Mouse (Mus musculus): ENCODE data around the gene Adcy1. TPM values are rescaled to one million over a fixed set of nuclear protein-coding genes. Genes with fewer than 3 reads are reported as not detected.

Adcy1 gene
- total RNA-seq, 2 experiments from 2014 or later: 2.6 to 2.8 TPM

- no peak for DNase-seq
These were observed 6.5 kb downstream of the Adcy1 start for GRCm38 (mm10) chr11:7069762-7070161.

- DNase-seq: no peak
These were observed 8.3 kb downstream of the Adcy1 start for GRCm38 (mm10) chr11:7071617-7072016.

GRCm38 (mm10) chr11:7073556-7073955 lies 10.3 kb downstream of the Adcy1 start:
- no peak for DNase-seq

- DNase-seq: no peak
These were observed 13.2 kb downstream of the Adcy1 start for GRCm38 (mm10) chr11:7076510-7076909.

GRCm38 (mm10) chr11:7081893-7082292 lies 18.6 kb downstream of the Adcy1 start:
- no peak for DNase-seq

DNA sequence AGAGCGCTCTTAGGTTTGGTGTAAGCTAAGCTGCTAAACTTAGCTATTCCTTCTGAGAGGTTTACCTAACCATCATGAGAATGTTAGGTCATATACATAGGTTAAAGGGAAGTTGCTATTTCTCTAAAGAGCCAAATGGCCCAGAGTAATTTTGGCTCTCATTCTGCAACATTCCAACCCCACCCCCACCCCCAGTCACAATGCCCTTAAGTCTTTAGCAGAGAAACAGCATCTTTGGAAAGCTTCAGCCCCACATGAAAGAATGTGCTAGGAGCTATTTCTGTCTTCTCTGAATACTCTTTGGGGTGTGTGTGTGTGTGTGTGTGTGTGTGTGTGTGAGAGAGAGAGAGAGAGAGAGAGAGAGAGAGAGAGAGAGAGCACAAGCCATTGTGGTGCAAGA lies 20.6 kb downstream of the Adcy1 start:
- DNase-seq: no peak

- DNase-seq: no peak
These were observed 21.9 kb downstream of the Adcy1 start for GRCm38 (mm10) chr11:7085184-7085583.

- DNase-seq: no peak
These were observed 27.8 kb downstream of the Adcy1 start for GRCm38 (mm10) chr11:7091120-7091519.

GRCm38 (mm10) chr11:7094844-7095243 lies 31.6 kb downstream of the Adcy1 start:
- DNase-seq: no peak

DNA sequence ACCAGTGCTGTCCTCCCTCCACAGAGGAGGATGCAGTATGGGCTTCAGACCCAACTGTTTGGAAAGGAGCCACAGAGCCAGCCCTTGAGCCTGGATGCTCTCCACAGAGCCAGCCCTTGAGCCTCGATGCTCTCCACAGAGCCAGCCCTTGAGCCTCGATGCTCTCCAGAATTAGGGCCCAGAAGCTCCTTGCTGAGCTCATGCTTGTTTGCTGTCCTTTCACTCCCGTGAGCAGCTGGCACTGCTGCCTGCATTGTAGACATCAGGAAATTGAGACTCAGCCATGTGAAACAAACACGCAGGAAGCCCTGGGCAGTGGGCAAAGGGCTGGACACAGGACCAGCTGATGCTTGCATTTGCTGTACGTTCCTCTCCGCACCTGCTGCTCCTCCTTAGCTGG lies 38.4 kb downstream of the Adcy1 start:
- DNase-seq: no peak

- no peak for DNase-seq
These were observed 39.2 kb downstream of the Adcy1 start for GRCm38 (mm10) chr11:7102256-7103194.

GRCm38 (mm10) chr11:7105337-7105736 lies 42.0 kb downstream of the Adcy1 start:
- DNase-seq: no peak

DNA sequence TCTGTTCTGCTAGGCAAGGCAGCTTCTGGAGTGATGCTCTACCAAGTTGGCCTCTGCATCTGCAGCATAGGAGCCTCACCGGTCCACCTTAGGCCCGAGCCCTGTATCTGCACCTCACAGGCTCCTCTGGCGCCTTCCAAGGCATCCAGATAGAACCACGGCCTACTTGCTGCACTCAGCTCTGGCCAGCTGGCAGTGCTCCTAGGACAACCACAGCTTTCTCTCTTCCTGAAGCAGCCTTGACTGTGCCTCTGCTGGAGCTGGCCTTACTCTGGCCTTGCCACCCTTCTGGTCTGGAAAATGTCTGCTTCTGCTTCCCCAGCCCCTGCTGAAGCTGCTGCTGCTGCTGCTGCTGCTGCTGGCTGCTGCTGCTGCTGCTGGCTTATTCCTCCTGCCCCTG lies 45.8 kb downstream of the Adcy1 start:
- DNase-seq: no peak

- no peak for DNase-seq
These were observed 49.8 kb downstream of the Adcy1 start for GRCm38 (mm10) chr11:7113046-7113445.

DNA sequence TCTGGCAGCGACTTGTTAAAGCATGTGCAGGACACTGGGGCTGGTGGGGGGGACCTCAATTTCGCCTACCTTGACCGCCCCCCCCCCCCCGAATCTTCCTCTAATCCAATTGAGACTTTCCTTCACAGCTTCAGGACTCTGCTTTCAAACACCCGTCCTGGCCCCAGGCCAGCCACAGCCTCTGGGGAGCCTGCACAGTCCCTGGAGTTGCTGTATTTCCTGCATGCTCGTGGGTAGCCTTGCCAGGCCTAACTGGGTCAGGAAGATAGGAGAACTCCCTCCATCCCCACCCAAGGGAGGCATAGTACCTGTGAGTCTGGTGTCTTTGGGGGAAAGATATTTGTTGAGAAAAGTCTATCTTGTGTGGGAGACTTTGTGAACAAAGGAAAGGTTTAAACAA lies 50.4 kb downstream of the Adcy1 start:
- DNase-seq: peak; percentile 33

GRCm38 (mm10) chr11:7114312-7114711 lies 51.0 kb downstream of the Adcy1 start:
- DNase-seq: no peak

DNA sequence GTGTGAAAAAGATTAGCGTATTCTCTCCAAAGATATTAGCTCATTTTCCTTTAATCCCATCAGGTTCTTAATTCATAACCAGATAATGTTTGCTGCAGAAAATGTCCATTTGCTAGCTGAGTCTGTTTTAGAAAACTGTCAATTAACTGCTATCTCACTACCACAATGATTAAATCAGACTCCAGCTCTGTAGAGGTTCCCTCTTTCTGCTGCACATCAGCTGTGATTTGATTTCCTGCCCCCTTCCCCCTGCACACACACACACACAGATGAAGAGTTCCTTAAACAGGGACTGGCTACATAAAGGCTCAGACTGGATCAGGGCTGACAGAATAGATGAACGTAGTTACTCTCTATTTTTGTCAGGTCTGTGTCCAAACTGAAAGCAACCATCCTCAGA lies 53.4 kb downstream of the Adcy1 start:
- no peak for DNase-seq

- no peak for DNase-seq
These were observed 66.2 kb downstream of the Adcy1 start for GRCm38 (mm10) chr11:7129319-7130051.

GRCm38 (mm10) chr11:7132736-7133387 lies 69.6 kb downstream of the Adcy1 start:
- no peak for DNase-seq

DNA sequence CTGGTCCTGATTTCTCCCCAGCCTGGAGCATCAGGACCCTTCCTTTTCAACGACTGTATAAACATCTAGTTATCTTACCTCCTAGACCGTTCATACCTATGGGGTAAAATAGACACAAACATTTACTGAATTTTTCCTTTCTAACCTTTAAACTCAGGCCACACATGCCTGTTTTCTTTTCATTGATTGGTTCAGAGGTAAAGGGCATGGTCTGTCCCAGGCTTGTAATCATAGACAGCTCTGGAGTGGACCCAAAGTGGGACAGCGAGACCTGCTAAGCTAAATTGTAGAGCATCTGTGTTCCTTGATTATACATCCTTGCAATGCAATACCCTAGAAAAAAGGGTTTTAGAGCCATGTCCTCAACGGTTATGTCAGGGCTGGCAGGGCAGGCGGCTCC lies 70.4 kb downstream of the Adcy1 start:
- DNase-seq: no peak

- no peak for DNase-seq
These were observed 71.0 kb downstream of the Adcy1 start for GRCm38 (mm10) chr11:7134319-7134718.

DNA sequence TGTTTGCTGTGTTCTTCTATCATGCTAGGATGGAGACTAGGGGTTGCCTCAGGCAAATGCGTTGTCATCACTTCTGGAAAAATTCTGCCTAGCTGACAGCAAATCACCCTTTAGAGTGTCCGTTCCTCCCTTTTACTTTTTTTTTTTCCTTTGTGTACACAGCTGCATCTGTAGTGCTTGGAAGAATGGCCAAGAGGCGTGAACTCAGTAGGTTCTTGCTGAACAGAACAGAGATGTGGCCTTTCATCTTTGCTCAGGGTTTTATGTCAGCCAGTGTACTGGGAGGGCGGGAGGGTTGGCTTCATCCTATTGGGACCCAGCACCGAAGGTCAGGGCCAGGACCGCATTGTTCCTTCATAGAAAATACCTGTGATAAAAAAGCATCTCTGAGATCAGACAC lies 72.0 kb downstream of the Adcy1 start:
- DNase-seq: no peak

GRCm38 (mm10) chr11:7135763-7136162 lies 72.5 kb downstream of the Adcy1 start:
- peak; percentile 12 for DNase-seq

All from heart, postnatal 4 days (tissue).